Mouse (Mus musculus) spleen, adult 18-20 months (tissue): Measurements from ENCODE around the gene Arnt.

Experiments used
- DNase-seq, 2 experiments: peaks; one replicate each; pipeline ENCODE4 v3.0.0; 2022; ENCODE audit warnings: mixed read lengths in 2 of 2

Gene Arnt

GRCm38 (mm10) chr3:95529814-95530213 is 95.6 kb downstream of the Arnt start:
- DNase-seq = no peak

GRCm38 (mm10) chr3:95531025-95531424 is 96.8 kb downstream of the Arnt start:
- DNase-seq = no peak

GRCm38 (mm10) chr3:95533364-95533763 is 99.2 kb downstream of the Arnt start:
- no peak for DNase-seq

GRCm38 (mm10) chr3:95534927-95535326 is 100.7 kb downstream of the Arnt start:
- no peak for DNase-seq

GRCm38 (mm10) chr3:95538936-95539335 is 104.7 kb downstream of the Arnt start:
- DNase-seq = no peak

- DNase-seq = no peak
Measured at GRCm38 (mm10) chr3:95539837-95540236, 105.6 kb downstream of the Arnt start.

GRCm38 (mm10) chr3:95541186-95541585 is 107.0 kb downstream of the Arnt start:
- peak in 1 of 2 experiments; percentile 30 for DNase-seq

GRCm38 (mm10) chr3:95542171-95542570 is 108.0 kb downstream of the Arnt start:
- no peak for DNase-seq

- no peak for DNase-seq
Measured at GRCm38 (mm10) chr3:95542981-95543380, 108.8 kb downstream of the Arnt start.
